Mouse (Mus musculus) layer of hippocampus, adult 2 months (tissue): ENCODE results near the gene Mxd3. TPM values are rescaled to one million over a fixed set of nuclear protein-coding genes. Genes with fewer than 3 reads are reported as not detected.
A peak's percentile ranks its signal among the peaks of the same experiment; 100 is the strongest.

ENCODE experiments used
- DNase-seq, 2 experiments: peaks; one replicate each; pipeline ENCODE4 v3.0.0; 2022; ENCODE audit warnings: low spot score in 2 of 2
- H3K27ac ChIP-seq: fragments of 200-600 bp; 2 replicates; pipeline ENCODE4 v1.8.1; 2022
- H3K4me3 ChIP-seq: fragments of 200-600 bp; 2 replicates; pipeline ENCODE4 v1.8.1; 2022; ENCODE audit warnings: mild to moderate bottlenecking
- CTCF ChIP-seq: fragments of 200-600 bp; conservative IDR thresholded peaks from 2 replicates; pipeline ENCODE4 v1.8.1; 2022; ENCODE audit warnings: antibody characterized with exemption, mild to moderate bottlenecking, moderate library complexity
- total RNA-seq, 2 experiments: library from RNA; stranded (reverse); gene quantifications; 2 replicates each; pipeline ENCODE4 v1.2.3; 2021

Mxd3 gene
- total RNA-seq, 2 experiments from 2014 or later, result 1.2 to 1.8 TPM

DNA sequence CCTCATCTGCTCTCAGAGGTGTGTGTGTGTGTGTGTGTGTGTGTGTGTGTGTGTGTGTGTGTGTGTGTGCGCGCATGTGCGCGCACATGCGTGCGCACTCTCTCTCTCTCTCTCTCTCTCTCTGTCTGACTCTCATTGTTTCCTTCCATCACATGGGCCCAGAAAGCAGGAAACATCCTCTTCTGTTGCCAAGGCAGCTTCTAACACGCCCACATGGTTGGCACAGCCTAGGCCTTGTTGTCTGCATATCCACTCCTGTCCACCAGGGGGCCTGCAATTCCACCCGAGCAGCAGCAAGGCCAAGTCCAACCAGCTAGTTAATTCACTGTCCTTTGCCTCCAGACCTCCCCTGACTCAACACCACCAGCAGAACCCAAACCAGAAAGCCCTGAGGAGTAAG, 2.0 kb downstream of the Mxd3 start:
- peak; percentile 95 for DNase-seq
- peak overlapping the region; percentile 90; the same call in 1 of the 2 replicates for H3K27ac ChIP-seq
- TF ChIP-seq CTCF, result peak; percentile 88
- H3K4me3 ChIP-seq, result no peak overlapping the region

DNA sequence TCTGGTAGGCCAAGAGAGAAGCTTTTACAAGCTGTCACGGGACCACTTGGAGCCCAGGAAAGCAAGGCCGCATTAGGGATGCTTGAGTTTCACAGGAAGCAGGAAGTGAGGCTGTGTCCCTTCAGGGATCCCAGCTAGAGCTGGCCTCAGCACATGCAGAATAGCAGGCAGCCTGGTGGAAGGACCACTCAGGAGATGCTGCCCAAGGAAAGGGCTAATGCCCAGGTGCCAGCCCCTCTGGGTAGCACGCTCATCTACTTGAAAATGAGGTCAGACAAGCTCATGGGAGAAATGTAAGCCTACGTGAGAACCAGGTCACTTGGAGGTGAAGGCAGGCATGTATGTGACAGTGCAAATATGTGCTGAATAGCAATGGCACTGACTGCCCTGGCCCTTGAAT, 2.5 kb downstream of the Mxd3 start:
- TF ChIP-seq CTCF, result no peak
- no peak for DNase-seq
- H3K4me3 ChIP-seq, result no peak overlapping the region; the same call in 1 of the 2 replicates
- peak overlapping the region; percentile 90 for H3K27ac ChIP-seq

DNA sequence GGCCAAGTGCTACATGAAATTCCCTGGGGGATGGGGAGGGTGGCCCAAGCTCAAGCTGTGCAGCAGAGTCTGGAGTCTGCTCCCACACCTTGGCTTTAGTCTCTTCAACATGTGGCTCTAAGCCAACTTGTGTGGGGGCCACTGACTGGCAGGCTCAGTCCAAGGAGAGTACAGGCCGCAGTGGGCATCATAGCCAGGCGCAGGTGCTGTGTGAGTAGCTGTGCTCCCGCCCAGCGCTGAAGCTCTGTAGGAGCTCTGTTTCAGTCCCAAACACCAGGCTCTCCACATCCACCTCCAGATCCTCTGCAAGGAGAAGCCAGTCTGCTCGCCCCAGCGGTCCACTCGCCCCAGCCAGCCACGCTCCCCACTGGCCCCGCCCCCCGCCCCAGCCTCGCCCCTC, 4.0 kb downstream of the Mxd3 start:
- Histone ChIP-seq H3K27ac (no peak overlapping the region), H3K4me3 (no peak overlapping the region)
- TF ChIP-seq CTCF, result no peak
- no peak for DNase-seq

GRCm38 (mm10) chr13:55322130-55322825, 7.3 kb downstream of the Mxd3 start:
- Histone ChIP-seq H3K27ac (peak overlapping the region; percentile 90), H3K4me3 (peak overlapping the region; percentile 89)
- peak in 1 of 2 experiments; percentile 58 for DNase-seq
- peak; percentile 69 for TF ChIP-seq CTCF

DNA sequence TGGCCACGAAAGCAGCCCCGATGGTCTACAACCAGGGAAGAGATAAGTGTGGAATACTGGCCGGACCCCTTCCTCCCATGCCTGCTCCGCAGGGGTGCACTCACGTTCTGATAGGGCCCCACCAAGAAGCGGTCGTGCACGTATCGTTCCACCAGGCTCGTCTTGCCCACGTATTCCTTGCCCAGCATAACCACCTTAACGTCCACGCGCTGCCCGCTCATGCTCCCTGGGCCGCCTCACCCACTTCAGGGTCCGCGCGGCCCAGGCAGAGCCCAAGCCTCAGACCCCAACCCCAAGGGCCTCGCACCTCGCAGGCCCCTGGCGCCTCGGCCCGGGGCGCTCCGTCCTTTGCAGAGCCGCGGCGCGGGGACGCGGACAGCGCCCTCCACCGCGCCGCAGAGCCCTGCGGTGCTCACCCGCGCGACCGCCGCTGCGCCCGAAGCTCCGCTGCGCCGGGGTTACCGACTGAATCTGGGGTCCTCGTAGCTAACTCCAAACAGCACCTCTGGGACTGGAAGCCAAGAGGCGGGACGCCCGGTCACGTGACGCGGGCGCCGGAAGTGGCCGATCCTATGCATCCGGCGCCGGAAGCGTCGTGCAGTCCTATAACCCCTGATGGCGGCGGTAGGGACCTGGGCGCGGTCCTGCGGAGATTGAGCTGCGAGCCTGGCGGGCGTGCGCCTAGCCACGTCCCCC, 8.0 kb downstream of the Mxd3 start, which contains the start of gene Rab24:
Gene Rab24 (minus strand): TSS at position 513 of the 696 bp plus-strand sequence.
- Histone ChIP-seq H3K27ac (peak within 1 kb of the TSS; percentile 90), H3K4me3 (peak within 1 kb of the TSS; percentile 89)
- peak; percentile 79 to 86 for DNase-seq
- no peak for TF ChIP-seq CTCF

DNA sequence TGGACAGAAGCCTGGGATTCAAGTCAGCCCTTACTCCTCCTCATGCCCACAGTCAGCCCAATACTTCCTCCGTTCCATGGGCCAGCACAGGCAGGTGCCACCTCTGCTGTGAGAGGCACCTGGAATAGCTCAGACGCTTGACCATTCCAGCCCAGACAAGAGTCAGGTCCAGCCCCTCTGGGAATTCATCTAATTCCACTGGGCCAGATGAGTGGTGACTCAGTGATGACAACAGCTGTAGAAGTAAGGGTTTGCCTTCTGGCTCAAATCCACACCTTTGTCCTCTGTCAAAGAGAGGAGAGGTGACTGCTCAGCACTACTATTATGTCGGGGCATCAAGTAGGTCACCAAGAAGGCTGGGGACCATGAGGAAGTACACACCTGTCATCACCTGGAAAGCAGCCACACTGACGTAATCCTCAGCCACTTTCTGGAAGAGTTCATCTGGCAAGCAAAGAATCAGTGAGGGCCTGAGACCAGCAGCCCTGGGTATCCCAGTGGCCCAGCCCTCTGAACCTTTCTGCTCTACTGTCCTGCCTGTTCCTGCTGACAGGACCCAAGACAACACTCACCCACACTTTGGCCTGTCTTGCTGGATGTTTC, 9.6 kb downstream of the Mxd3 start, which contains the start of gene Prelid1:
Gene Prelid1 (plus strand): TSS at position 570 of the 603 bp plus-strand sequence.
- Histone ChIP-seq H3K4me3 (peak within 1 kb of the TSS; percentile 89), H3K27ac (peak within 1 kb of the TSS; percentile 90)
- DNase-seq, result no peak
- TF ChIP-seq CTCF, result no peak

- TF ChIP-seq CTCF, result no peak
- DNase-seq, result no peak
- Histone ChIP-seq H3K27ac (no peak overlapping the region), H3K4me3 (no peak overlapping the region)
Measured at GRCm38 (mm10) chr13:55318351-55318750, 11.3 kb downstream of the Mxd3 start.

GRCm38 (mm10) chr13:55314891-55315412, 14.7 kb downstream of the Mxd3 start:
- Histone ChIP-seq H3K27ac (no peak overlapping the region), H3K4me3 (no peak overlapping the region)
- DNase-seq, result no peak
- no peak for TF ChIP-seq CTCF

DNA sequence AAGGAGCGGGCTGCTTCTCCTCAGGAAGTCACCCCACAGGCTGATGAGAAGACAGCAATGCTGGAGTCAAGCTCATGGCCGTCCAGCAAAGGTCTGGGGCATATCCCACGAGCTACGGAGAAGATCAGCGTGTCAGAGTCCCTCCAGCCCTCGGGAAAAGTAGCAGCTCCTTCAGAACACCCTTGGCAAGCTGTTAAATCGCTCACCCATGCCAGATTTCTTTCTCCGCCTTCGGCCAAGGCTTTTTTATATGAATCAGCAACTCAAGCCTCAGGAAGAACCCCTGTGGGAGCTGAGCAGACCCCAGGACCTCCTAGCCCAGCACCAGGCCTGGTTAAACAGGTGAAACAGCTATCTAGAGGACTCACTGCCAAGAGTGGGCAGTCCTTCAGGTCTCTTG, 16.6 kb downstream of the Mxd3 start:
- DNase-seq, result no peak
- no peak for TF ChIP-seq CTCF
- Histone ChIP-seq H3K27ac (peak overlapping the region; percentile 78), H3K4me3 (no peak overlapping the region)

DNA sequence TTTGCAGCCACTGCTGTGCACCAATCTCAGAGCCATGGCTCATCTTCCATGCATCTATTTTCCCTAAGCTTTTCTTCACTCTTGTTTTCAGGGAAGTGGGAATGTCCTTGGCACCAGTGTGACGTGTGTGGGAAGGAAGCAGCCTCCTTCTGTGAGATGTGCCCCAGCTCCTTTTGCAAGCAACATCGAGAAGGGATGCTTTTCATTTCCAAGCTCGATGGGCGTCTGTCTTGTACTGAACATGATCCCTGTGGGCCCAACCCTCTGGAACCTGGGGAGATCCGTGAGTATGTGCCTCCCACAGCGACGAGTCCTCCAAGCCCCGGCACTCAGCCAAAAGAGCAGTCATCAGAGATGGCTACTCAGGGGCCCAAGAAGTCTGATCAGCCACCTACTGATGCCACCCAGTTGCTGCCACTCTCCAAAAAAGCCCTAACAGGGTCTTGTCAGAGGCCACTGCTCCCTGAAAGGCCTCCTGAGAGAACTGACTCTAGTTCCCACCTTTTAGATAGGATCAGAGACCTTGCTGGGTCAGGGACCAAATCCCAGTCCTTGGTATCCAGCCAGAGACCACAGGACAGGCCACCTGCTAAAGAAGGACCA, 17.5 kb downstream of the Mxd3 start:
- TF ChIP-seq CTCF, result no peak
- peak overlapping the region; percentile 78 for H3K27ac ChIP-seq
- H3K4me3 ChIP-seq, result no peak overlapping the region
- DNase-seq, result peak; percentile 51 to 63

- no peak for TF ChIP-seq CTCF
- Histone ChIP-seq H3K27ac (no peak overlapping the region), H3K4me3 (no peak overlapping the region)
- no peak for DNase-seq
Measured at GRCm38 (mm10) chr13:55300913-55301312, 28.7 kb downstream of the Mxd3 start.

GRCm38 (mm10) chr13:55296760-55297159, 32.9 kb downstream of the Mxd3 start:
- no peak overlapping the region for H3K4me3 ChIP-seq
- H3K27ac ChIP-seq, result no peak overlapping the region
- no peak for TF ChIP-seq CTCF
- DNase-seq, result no peak

- DNase-seq, result no peak
- H3K4me3 ChIP-seq, result no peak overlapping the region
- peak; percentile 62 for TF ChIP-seq CTCF
- no peak overlapping the region for H3K27ac ChIP-seq
Measured at GRCm38 (mm10) chr13:55288854-55289253, 40.8 kb downstream of the Mxd3 start.
